Mouse (Mus musculus) heart, embryonic 11.5 days (tissue): Measurements from ENCODE around the gene Polr1b. TPM values are rescaled to one million over a fixed set of nuclear protein-coding genes. Genes with fewer than 3 reads are reported as not detected.

ENCODE experiments used
- ATAC-seq: fragments of 200-750 bp; cut with Nextera tagmentation; replicated peaks from 2 replicates; pipeline ENCODE4 v1.8.0; 2017; ENCODE audit warnings: moderate library complexity; ENCODE audit not compliant: insufficient number of reproducible peaks, low FRiP score, low TSS enrichment
- H3K27ac ChIP-seq: fragments of 300-500 bp; sonication (generic); 2 replicates; pipeline ENCODE4 v1.5.1; 2014; ENCODE audit warnings: mild to moderate bottlenecking, low read depth, low read length
- H3K27me3 ChIP-seq: fragments of 300-500 bp; sonication (generic); 2 replicates; pipeline ENCODE4 v1.6.1; 2014; ENCODE audit warnings: mild to moderate bottlenecking, low read length, mixed read lengths; ENCODE audit not compliant: control insufficient read depth, insufficient read depth
- H3K36me3 ChIP-seq: fragments of 300-500 bp; sonication (generic); 2 replicates; pipeline ENCODE4 v1.6.1; 2014; ENCODE audit warnings: mild to moderate bottlenecking, low read length, moderate library complexity, mixed read lengths; ENCODE audit not compliant: control insufficient read depth, insufficient read depth
- H3K4me1 ChIP-seq: fragments of 300-500 bp; sonication (generic); 2 replicates; pipeline ENCODE4 v1.6.1; 2014; ENCODE audit warnings: low read length; ENCODE audit not compliant: control insufficient read depth, insufficient read depth
- H3K4me2 ChIP-seq: fragments of 300-500 bp; sonication (generic); 2 replicates; pipeline ENCODE4 v1.6.1; 2014; ENCODE audit warnings: mild to moderate bottlenecking, moderate library complexity
- H3K4me3 ChIP-seq: fragments of 300-500 bp; sonication (generic); 2 replicates; pipeline ENCODE4 v1.5.1; 2014; ENCODE audit warnings: low read depth, low read length
- H3K9ac ChIP-seq: fragments of 300-500 bp; sonication (generic); 2 replicates; pipeline ENCODE4 v1.6.1; 2014; ENCODE audit warnings: mild to moderate bottlenecking, low read depth, low read length, moderate library complexity
- H3K9me3 ChIP-seq: fragments of 300-500 bp; sonication (generic); replicated peaks from 2 replicates; pipeline ENCODE4 v1.6.1; 2016; ENCODE audit warnings: low read length; ENCODE audit not compliant: control insufficient read depth
- WGBS: fragments of 180-500 bp; shearing (Covaris S2); extraction: QIAGEN DNeasy Blood & Tissue Kit; methylation state at CpG from one replicate; pipeline ENCODE4 v1.1.7; 2014; ENCODE audit not compliant: insufficient replicate concordance; 5-methylcytosine and 5-hydroxymethylcytosine counted together
- polyA plus RNA-seq: library from polyadenylated mRNA; unstranded; fragments of >200 nt; fragmentation: Nextera tagmentation; extraction: Ambion mirVana; gene quantifications from 2 replicates; pipeline ENCODE4 v1.2.1, GENCODE M21; 2014

The Polr1b gene
- polyA plus RNA-seq, 1 experiment from 2014 or later: 14.8 TPM

DNA sequence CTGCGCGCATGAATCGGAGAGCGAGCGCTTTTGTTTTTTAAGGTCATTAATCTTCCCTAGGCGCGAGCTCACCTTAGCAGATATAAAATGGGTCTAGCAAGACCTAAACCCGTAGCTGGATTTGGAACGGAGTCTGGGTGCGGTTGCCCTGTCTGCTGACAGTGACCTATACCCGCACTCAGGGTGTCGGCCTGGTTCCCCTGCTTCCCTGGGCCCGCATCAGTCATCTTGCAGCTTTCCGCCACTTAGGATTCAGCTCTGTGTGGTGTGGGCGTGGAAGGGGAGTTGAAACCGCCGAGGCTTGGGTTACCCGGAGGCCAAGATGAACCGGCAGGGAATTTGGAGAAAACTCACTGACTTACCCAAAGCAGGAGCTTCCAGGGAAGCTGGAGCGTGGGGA lies 34.5 kb upstream of the Polr1b start:
- under 1% methylated on average over 20 of the region's 20 CpGs for WGBS
- peak; percentile 69 for ATAC-seq
- Histone ChIP-seq H3K27ac (0 out of 2 replicates have a peak overlapping the region, but pooled peaks have one; percentile 41), H3K4me1 (peaks cover 5% of the 10 kb centered on the region; the same call in 1 of the 2 replicates), H3K27me3 (no peaks in the 10 kb centered on the region), H3K9me3 (no peaks in the 10 kb centered on the region), H3K4me2 (peak overlapping the region; percentile 91), H3K9ac (peak overlapping the region; percentile 88), H3K36me3 (no peaks in the 10 kb centered on the region), H3K4me3 (peak overlapping the region; percentile 89)

GRCm38 (mm10) chr2:129070296-129070695 lies 30.5 kb upstream of the Polr1b start:
- no peak overlapping the region for H3K27ac ChIP-seq

GRCm38 (mm10) chr2:129078313-129078712 lies 22.5 kb upstream of the Polr1b start:
- no peaks in the 10 kb centered on the region for H3K4me1 ChIP-seq
- no peak overlapping the region for H3K4me3 ChIP-seq
- WGBS: 76% methylated on average over 3 of the region's 3 CpGs
- no peaks in the 10 kb centered on the region for H3K9me3 ChIP-seq
- no peak for ATAC-seq
- no peak overlapping the region for H3K9ac ChIP-seq
- H3K27me3 ChIP-seq: no peaks in the 10 kb centered on the region
- peaks cover 8% of the 10 kb centered on the region for H3K36me3 ChIP-seq
- H3K4me2 ChIP-seq: no peak overlapping the region
- no peak overlapping the region for H3K27ac ChIP-seq

More at GRCm38 (mm10) chr2:129070296-129070695, 30.5 kb upstream of the Polr1b start:
- ATAC-seq: no peak
- Histone ChIP-seq H3K4me1 (peaks cover 5% of the 10 kb centered on the region; the same call in 1 of the 2 replicates), H3K9ac (no peak overlapping the region), H3K36me3 (no peaks in the 10 kb centered on the region), H3K9me3 (no peaks in the 10 kb centered on the region), H3K4me2 (no peak overlapping the region), H3K27me3 (no peaks in the 10 kb centered on the region), H3K4me3 (no peak overlapping the region)
- 82% methylated on average over 3 of the region's 3 CpGs for WGBS

- H3K4me1 ChIP-seq: no peaks in the 10 kb centered on the region
- H3K4me2 ChIP-seq: no peak overlapping the region
- H3K27me3 ChIP-seq: no peaks in the 10 kb centered on the region
- ATAC-seq: no peak
- no peak overlapping the region for H3K9ac ChIP-seq
- H3K4me3 ChIP-seq: no peak overlapping the region
- 58% methylated on average over 2 of the region's 2 CpGs for whole genome bisulfite sequencing
- H3K9me3 ChIP-seq: no peaks in the 10 kb centered on the region
- H3K36me3 ChIP-seq: peaks cover 8% of the 10 kb centered on the region
- no peak overlapping the region for H3K27ac ChIP-seq
These were observed 21.6 kb upstream of the Polr1b start for GRCm38 (mm10) chr2:129079194-129079593.

DNA sequence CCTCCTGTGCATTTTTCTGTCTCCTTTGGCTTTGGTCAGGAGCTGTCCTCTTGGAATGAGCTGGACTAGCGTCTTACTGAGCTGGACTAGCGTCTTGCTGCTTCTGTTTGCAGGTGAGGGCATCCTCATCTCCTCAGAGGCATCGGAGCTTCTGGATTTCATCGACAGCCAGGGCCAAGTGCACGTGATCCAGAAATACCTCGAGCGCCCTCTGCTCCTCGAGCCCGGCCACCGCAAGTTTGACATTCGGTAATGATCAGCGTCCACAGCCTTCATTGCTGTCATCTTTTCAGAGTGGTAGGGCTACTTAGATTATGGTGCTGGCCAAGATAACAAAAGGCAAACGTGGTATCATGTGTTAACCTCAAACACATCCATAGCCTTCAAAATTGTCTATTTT lies 19.7 kb upstream of the Polr1b start:
- WGBS: 54% methylated on average over 13 of the region's 13 CpGs
- no peak overlapping the region for H3K9ac ChIP-seq
- H3K27me3 ChIP-seq: no peaks in the 10 kb centered on the region
- no peak overlapping the region for H3K4me2 ChIP-seq
- H3K4me1 ChIP-seq: no peaks in the 10 kb centered on the region
- peaks cover 16% of the 10 kb centered on the region for H3K36me3 ChIP-seq
- ATAC-seq: no peak
- no peaks in the 10 kb centered on the region for H3K9me3 ChIP-seq
- H3K27ac ChIP-seq: no peak overlapping the region
- H3K4me3 ChIP-seq: no peak overlapping the region

DNA sequence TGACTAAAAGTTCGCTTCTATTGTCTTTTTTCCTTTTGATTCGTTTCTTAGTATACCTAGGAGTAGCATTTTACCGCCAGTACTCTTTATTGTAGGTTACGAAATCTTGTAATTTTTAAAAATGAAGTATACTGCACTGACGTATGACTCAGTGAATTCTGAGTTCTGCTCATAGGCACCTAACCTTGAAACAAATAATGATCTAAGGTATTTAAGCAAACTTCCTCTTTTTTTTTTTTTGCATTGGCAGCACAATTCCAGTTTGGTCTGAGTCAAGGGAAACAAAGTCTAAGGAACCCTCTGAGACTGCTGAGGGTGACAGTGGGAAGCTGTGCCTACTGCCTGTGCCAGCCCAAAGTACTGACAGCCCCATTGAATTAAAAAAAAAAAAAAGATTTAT lies 17.3 kb upstream of the Polr1b start:
- ATAC-seq: no peak
- peaks cover 11% of the 10 kb centered on the region; the same call in 1 of the 2 replicates for H3K36me3 ChIP-seq

DNA sequence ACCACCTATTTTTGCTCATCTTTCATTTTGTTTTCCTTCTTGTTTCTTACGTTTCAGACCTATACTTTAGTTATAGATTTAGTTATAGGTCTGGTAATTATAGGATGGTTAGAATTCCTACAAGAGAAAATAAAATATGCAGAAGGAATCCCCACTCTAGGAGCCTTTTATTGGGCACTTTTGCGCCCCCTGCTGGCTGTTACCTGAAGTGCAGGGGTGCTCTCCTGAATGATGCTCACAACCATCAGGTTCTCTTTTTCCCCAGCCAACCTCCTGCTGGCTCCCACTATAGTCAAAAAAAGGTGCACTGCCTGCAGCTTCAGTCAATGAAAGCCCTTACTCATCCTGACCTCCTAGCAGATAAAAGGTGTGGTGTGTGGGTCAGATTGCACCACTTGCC lies 15.8 kb upstream of the Polr1b start:
- no peak for ATAC-seq
- no peak overlapping the region for H3K27ac ChIP-seq
- WGBS: 52% methylated on average over 2 of the region's 2 CpGs
- H3K36me3 ChIP-seq: peaks cover 13% of the 10 kb centered on the region
- no peak overlapping the region for H3K4me2 ChIP-seq
- no peaks in the 10 kb centered on the region for H3K27me3 ChIP-seq
- H3K9ac ChIP-seq: no peak overlapping the region
- H3K4me1 ChIP-seq: 0 out of 2 replicates have a peak, but pooled peaks cover 2% of the 10 kb centered on the region
- H3K4me3 ChIP-seq: no peak overlapping the region
- H3K9me3 ChIP-seq: no peaks in the 10 kb centered on the region

More for the DNA sequence above, 17.3 kb upstream of the Polr1b start:
- no peak overlapping the region for H3K4me3 ChIP-seq
- H3K4me2 ChIP-seq: no peak overlapping the region
- no peak overlapping the region for H3K27ac ChIP-seq
- WGBS: 88% methylated on average over 5 of the region's 5 CpGs
- no peaks in the 10 kb centered on the region for H3K27me3 ChIP-seq
- H3K4me1 ChIP-seq: no peaks in the 10 kb centered on the region
- no peaks in the 10 kb centered on the region for H3K9me3 ChIP-seq
- no peak overlapping the region for H3K9ac ChIP-seq

DNA sequence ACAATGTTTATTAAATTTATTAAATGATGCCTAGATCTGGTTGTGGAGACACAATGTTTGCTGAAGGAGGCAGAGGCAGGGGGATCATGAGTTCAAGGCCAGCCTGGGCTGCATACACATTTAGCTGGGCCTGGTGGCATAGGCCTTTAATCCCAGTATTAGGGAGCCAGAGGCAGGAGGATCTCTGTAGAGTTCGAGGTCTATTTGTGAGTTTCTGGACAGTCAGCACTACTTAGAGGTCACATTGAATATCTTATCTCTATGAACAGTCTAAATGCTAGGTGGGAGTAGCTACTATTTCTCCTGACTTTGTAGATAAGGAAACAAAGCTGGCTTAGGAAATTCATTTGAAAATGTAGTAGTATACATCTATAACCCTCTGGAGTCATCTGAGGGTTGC lies 13.3 kb upstream of the Polr1b start:
- Histone ChIP-seq H3K27me3 (no peaks in the 10 kb centered on the region), H3K4me1 (0 out of 2 replicates have a peak, but pooled peaks cover 3% of the 10 kb centered on the region), H3K9ac (no peak overlapping the region), H3K4me3 (no peak overlapping the region), H3K36me3 (peaks cover 11% of the 10 kb centered on the region), H3K4me2 (no peak overlapping the region), H3K27ac (no peak overlapping the region), H3K9me3 (no peaks in the 10 kb centered on the region)
- WGBS: 90% methylated on average over 1 of the region's 1 CpGs
- ATAC-seq: no peak

DNA sequence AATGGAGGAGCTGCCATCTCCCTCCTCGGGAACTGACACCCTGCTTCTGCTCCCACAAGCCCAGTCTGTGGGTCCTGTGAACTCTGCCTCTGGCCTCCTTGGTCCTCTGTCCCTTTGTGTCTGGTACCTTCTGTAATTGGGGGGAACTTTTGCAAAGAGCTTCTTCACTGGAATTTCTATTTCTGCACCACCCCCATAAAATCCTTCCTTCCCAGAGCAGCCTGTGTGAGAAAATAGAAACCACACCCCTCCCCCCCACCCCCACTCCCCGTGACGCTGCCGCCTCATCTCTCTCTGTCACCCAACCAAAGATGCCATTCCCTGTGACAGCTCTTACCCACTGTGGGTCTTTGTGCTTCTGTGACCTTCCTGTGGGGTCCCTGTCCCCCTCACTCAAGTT lies 10.4 kb upstream of the Polr1b start:
- Histone ChIP-seq H3K36me3 (peaks cover 10% of the 10 kb centered on the region), H3K27ac (no peak overlapping the region)
- 36% methylated on average over 4 of the region's 4 CpGs for WGBS

More for the DNA sequence above, 10.4 kb upstream of the Polr1b start:
- no peak for ATAC-seq
- Histone ChIP-seq H3K9me3 (no peaks in the 10 kb centered on the region), H3K4me2 (no peak overlapping the region), H3K27me3 (no peaks in the 10 kb centered on the region), H3K9ac (no peak overlapping the region), H3K4me1 (0 out of 2 replicates have a peak, but pooled peaks cover 3% of the 10 kb centered on the region), H3K4me3 (no peak overlapping the region)
